ENCODE assay signal across 19 mouse cellular contexts in genomic region chr17:47730633-47731575, GRCm38 (mm10). TPM values are rescaled to one million over a fixed set of nuclear protein-coding genes. Genes with fewer than 3 reads are reported as not detected.
A peak's percentile ranks its signal among the peaks of the same experiment; 100 is the strongest.
DNase-seq lines count a peak whose midpoint lies in the region; ATAC-seq and TF ChIP-seq lines count a peak whose summit lies in the region.
"Had no signal": no experiment of that assay in that cellular context is flagged by ENCODE, and none has a peak within 500 bp of the region (broad histone marks: within the 10 kb centered on the region; RNA-seq: fewer than 3 reads in every experiment).

No protein-coding gene starts in this region.

- no peak overlapping the region for H3K4me3 ChIP-seq in hindbrain, embryonic 10.5 days
- no peak overlapping the region for H3K4me3 ChIP-seq in hindbrain, embryonic 16.5 days (ENCODE audit: low read length)
- H3K4me3 ChIP-seq in liver, embryonic 14.5 days (ENCODE audit: insufficient read depth in 1 of 2, low read depth in 2 of 2, low read length in 2 of 2): no peak overlapping the region
- H3K4me3 ChIP-seq in liver, embryonic 11.5 days (ENCODE audit: low read depth, low read length): no peak overlapping the region
- no peak overlapping the region for H3K4me3 ChIP-seq in MEL (ENCODE audit: control insufficient read depth in 1 of 2, insufficient read depth in 1 of 2, low read depth in 2 of 2, low read length in 2 of 2)
- H3K4me3 ChIP-seq: embryonic facial prominence, embryonic 12.5 days; liver, embryonic 13.5 days had no signal

- TF ChIP-seq CTCF in liver, embryonic 14.5 days (IDR thresholded peaks at IDR 0.05; ENCODE audit: low read depth): peak; percentile 26; the same call in 1 of the 2 replicates
- peak; percentile 4 to 49 (median 22); a peak in 3 of 6 replicates for TF ChIP-seq CTCF in MEL (IDR thresholded peaks at IDR 0.05 in 2 of 3, conservative IDR thresholded peaks at IDR 0.05 in 1 of 3; ENCODE audit: control insufficient read depth in 1 of 3, insufficient read depth in 1 of 3, low read depth in 2 of 3, low read length in 3 of 3, poor library complexity in 1 of 3, severe bottlenecking in 1 of 3)

- no peak for TF ChIP-seq POLR2A in MEL (IDR thresholded peaks at IDR 0.05; ENCODE audit: control insufficient read depth in 1 of 2, insufficient read depth in 1 of 2, low read depth in 1 of 2, low read length in 2 of 2, poor library complexity in 1 of 2)

- WGBS in hindbrain, embryonic 10.5 days: 52% methylated on average over 24 of the region's 24 CpGs
- 51% methylated on average over 24 of the region's 24 CpGs for WGBS in hindbrain, embryonic 16.5 days
- WGBS in liver, embryonic 14.5 days (ENCODE audit: insufficient replicate concordance): 58% methylated on average over 24 of the region's 24 CpGs
- 61% methylated on average over 24 of the region's 24 CpGs for WGBS in liver, embryonic 11.5 days

- no peak overlapping the region for H3K9ac ChIP-seq in hindbrain, embryonic 16.5 days (ENCODE audit: low read depth, low read length)
- no peak overlapping the region for H3K9ac ChIP-seq in liver, embryonic 14.5 days (replicated peaks)
- H3K9ac ChIP-seq in liver, embryonic 11.5 days (ENCODE audit: low read depth, low read length): no peak overlapping the region
- no peak overlapping the region for H3K9ac ChIP-seq in MEL (ENCODE audit: control insufficient read depth, low read depth, low read length, poor library complexity, severe bottlenecking)
- H3K9ac ChIP-seq: embryonic facial prominence, embryonic 12.5 days; liver, embryonic 13.5 days had no signal

- H3K27me3 ChIP-seq in hindbrain, embryonic 10.5 days (ENCODE audit: insufficient read depth, poor library complexity, severe bottlenecking): peaks cover 19% of the 10 kb centered on the region; the same call in 1 of the 2 replicates
- no peaks in the 10 kb centered on the region for H3K27me3 ChIP-seq in hindbrain, embryonic 16.5 days (replicated peaks; ENCODE audit: control insufficient read depth, insufficient read depth, low read length)
- H3K27me3 ChIP-seq in liver, embryonic 14.5 days (ENCODE audit: control insufficient read depth, insufficient read depth, low read length): no peaks in the 10 kb centered on the region
- no peaks in the 10 kb centered on the region for H3K27me3 ChIP-seq in liver, embryonic 11.5 days (replicated peaks; ENCODE audit: control insufficient read depth, insufficient read depth, low read length)
- peaks cover 0 to 4% of the 10 kb centered on the region in 2 experiments for H3K27me3 ChIP-seq in MEL (ENCODE audit: control insufficient read depth in 1 of 2, insufficient read depth in 2 of 2, low read length in 2 of 2)

- peak overlapping the region; percentile 35; the same call in 1 of the 2 replicates for H3K27ac ChIP-seq in hindbrain, embryonic 10.5 days
- H3K27ac ChIP-seq in hindbrain, embryonic 16.5 days (ENCODE audit: low read depth, low read length): no peak overlapping the region
- H3K27ac ChIP-seq in liver, embryonic 14.5 days: no peak overlapping the region
- H3K27ac ChIP-seq in liver, embryonic 11.5 days (ENCODE audit: low read depth, low read length): no peak overlapping the region
- no peak overlapping the region for H3K27ac ChIP-seq in MEL (ENCODE audit: control insufficient read depth, low read depth, low read length)
- H3K27ac ChIP-seq: embryonic facial prominence, embryonic 12.5 days; liver, embryonic 13.5 days had no signal

- peaks cover 18% of the 10 kb centered on the region for H3K4me1 ChIP-seq in hindbrain, embryonic 10.5 days (replicated peaks)
- H3K4me1 ChIP-seq in hindbrain, embryonic 16.5 days (ENCODE audit: control insufficient read depth, insufficient read depth, low read depth, low read length): no peaks in the 10 kb centered on the region
- H3K4me1 ChIP-seq in liver, embryonic 14.5 days (replicated peaks; ENCODE audit: control insufficient read depth in 2 of 2, insufficient read depth in 2 of 2, low read length in 1 of 2): no peaks in the 10 kb centered on the region
- H3K4me1 ChIP-seq in liver, embryonic 11.5 days (replicated peaks; ENCODE audit: control insufficient read depth, insufficient read depth, low read length): no peaks in the 10 kb centered on the region
- H3K4me1 ChIP-seq in MEL (ENCODE audit: control insufficient read depth in 1 of 2, insufficient read depth in 2 of 2, low read length in 2 of 2): peaks cover 0 to 17% of the 10 kb centered on the region in 2 experiments; a peak in 1 of 4 replicates
- H3K4me1 ChIP-seq: embryonic facial prominence, embryonic 12.5 days; liver, embryonic 13.5 days had no signal

- DNase-seq in hindbrain, embryonic 10.5 days (ENCODE audit: low spot score): no peak
- no peak for DNase-seq in liver, embryonic 14.5 days (ENCODE audit: low read depth in 3 of 3, low spot score in 3 of 3)
- DNase-seq in liver, embryonic 11.5 days (ENCODE audit: low spot score): no peak
- DNase-seq in MEL (ENCODE audit: low read depth, low spot score): no peak
- peak; percentile 28 for DNase-seq in lung, postnatal 25 days (ENCODE audit: low spot score)
- DNase-seq in cerebellum, adult 18-20 months: no peak
- DNase-seq in frontal cortex, postnatal 36 days (ENCODE audit: low spot score in 2 of 2): no peak
- DNase-seq: adrenal gland, adult 2 months; B cell, adult 2 months; liver, embryonic 13.5 days; midbrain, embryonic 14.5 days had no signal

- no peaks in the 10 kb centered on the region for H3K36me3 ChIP-seq in hindbrain, embryonic 10.5 days
- H3K36me3 ChIP-seq in hindbrain, embryonic 16.5 days (ENCODE audit: control insufficient read depth, insufficient read depth, low read length): no peaks in the 10 kb centered on the region
- H3K36me3 ChIP-seq in liver, embryonic 14.5 days (replicated peaks; ENCODE audit: control insufficient read depth, insufficient read depth, low read depth): no peaks in the 10 kb centered on the region
- no peaks in the 10 kb centered on the region for H3K36me3 ChIP-seq in liver, embryonic 11.5 days (ENCODE audit: control insufficient read depth, insufficient read depth, low read length)
- H3K36me3 ChIP-seq in MEL (ENCODE audit: control insufficient read depth in 1 of 2, insufficient read depth in 2 of 2, low read length in 2 of 2): no peaks in the 10 kb centered on the region; a peak in 1 of 4 replicates
- H3K36me3 ChIP-seq: embryonic facial prominence, embryonic 12.5 days; liver, embryonic 13.5 days had no signal

- H3K79me2 ChIP-seq in MEL (ENCODE audit: control insufficient read depth, insufficient read depth, low read length, poor library complexity): no peaks in the 10 kb centered on the region

- TF ChIP-seq EP300 in liver, embryonic 14.5 days (IDR thresholded peaks at IDR 0.05; ENCODE audit: low read depth): no peak
- TF ChIP-seq EP300 in MEL (IDR thresholded peaks at IDR 0.05; ENCODE audit: low read depth in 1 of 2, low read length in 2 of 2): no peak

- ATAC-seq in hindbrain, embryonic 16.5 days: no peak
- ATAC-seq in liver, embryonic 14.5 days (ENCODE audit: insufficient read depth): no peak
- no peak for ATAC-seq in liver, embryonic 11.5 days (replicated peaks; ENCODE audit: low FRiP score)

- no peak for TF ChIP-seq RAD21 in MEL (IDR thresholded peaks at IDR 0.05; ENCODE audit: low read depth, low read length)

- H3K9me3 ChIP-seq in hindbrain, embryonic 10.5 days: no peaks in the 10 kb centered on the region
- no peaks in the 10 kb centered on the region for H3K9me3 ChIP-seq in hindbrain, embryonic 16.5 days (ENCODE audit: control insufficient read depth, low read length)
- no peaks in the 10 kb centered on the region for H3K9me3 ChIP-seq in liver, embryonic 14.5 days (ENCODE audit: control insufficient read depth, low read length)
- no peaks in the 10 kb centered on the region for H3K9me3 ChIP-seq in liver, embryonic 11.5 days (ENCODE audit: control insufficient read depth, low read length)
- no peaks in the 10 kb centered on the region for H3K9me3 ChIP-seq in MEL (replicated peaks; ENCODE audit: insufficient read depth, low read length)
- H3K9me3 ChIP-seq: embryonic facial prominence, embryonic 12.5 days; liver, embryonic 13.5 days had no signal

- H3K4me2 ChIP-seq in hindbrain, embryonic 16.5 days (ENCODE audit: low read length): no peak overlapping the region
- no peak overlapping the region for H3K4me2 ChIP-seq in liver, embryonic 14.5 days (ENCODE audit: low read depth)
- no peak overlapping the region for H3K4me2 ChIP-seq in liver, embryonic 11.5 days
- H3K4me2 ChIP-seq: embryonic facial prominence, embryonic 12.5 days; liver, embryonic 13.5 days had no signal

RNA-seq across cellular contexts. Expression of gene Pgc, which starts 4.3 kb away (rescaled TPM):
- polyA plus RNA-seq in hindbrain, embryonic 10.5 days (2016; fragmentation: Nextera tagmentation; extraction: Ambion mirVana): 0.15 TPM in 1 of 2 replicates, not detected in the other
- polyA plus RNA-seq in hindbrain, embryonic 16.5 days (2015; fragmentation: Nextera tagmentation; extraction: Ambion mirVana): 0.11 TPM in 1 of 2 replicates, not detected in the other
- not detected in 2 replicates for polyA plus RNA-seq in liver, embryonic 14.5 days (2012; rRNA removed)
- polyA plus RNA-seq in liver, embryonic 14.5 days (2014; fragmentation: Nextera tagmentation; extraction: Ambion mirVana): not detected in 2 replicates
- not detected in 2 replicates for polyA plus RNA-seq in liver, embryonic 11.5 days (2014; fragmentation: Nextera tagmentation; extraction: Ambion mirVana)
- not detected in 2 replicates for total RNA-seq in MEL (2012; rRNA removed)
- not detected for polyA plus RNA-seq in MEL (2012; ENCODE audit: insufficient read depth in 1 of 2, insufficient read length in 2 of 2, low read depth in 1 of 2, low replicate concordance in 2 of 2, missing spikeins in 1 of 2)
- total RNA-seq: adrenal gland, adult 2 months; heart, adult 8-10 months; hematopoietic stem cell, adult 5-6 weeks; layer of hippocampus, adult 18-20 months; left cerebral cortex, postnatal 14 days had no signal
- polyA plus RNA-seq: embryonic facial prominence, embryonic 12.5 days; forebrain, embryonic 11.5 days; liver, embryonic 13.5 days; midbrain, embryonic 14.5 days; neural tube, embryonic 11.5 days had no signal

RNA-seq across cellular contexts. Expression of gene Tfeb, which starts 5.9 kb away (rescaled TPM):
- 2.2 and 3.7 TPM in 2 replicates for polyA plus RNA-seq in hindbrain, embryonic 10.5 days (2016; fragmentation: Nextera tagmentation; extraction: Ambion mirVana)
- polyA plus RNA-seq in hindbrain, embryonic 16.5 days (2015; fragmentation: Nextera tagmentation; extraction: Ambion mirVana): 4.6 and 4.7 TPM in 2 replicates
- polyA plus RNA-seq in liver, embryonic 14.5 days (2012; rRNA removed): 2.4 and 2.9 TPM in 2 replicates
- polyA plus RNA-seq in liver, embryonic 14.5 days (2014; fragmentation: Nextera tagmentation; extraction: Ambion mirVana): 3.2 and 3.7 TPM in 2 replicates
- polyA plus RNA-seq in liver, embryonic 11.5 days (2014; fragmentation: Nextera tagmentation; extraction: Ambion mirVana): 9.6 and 9.8 TPM in 2 replicates
- 14.7 and 16.4 TPM in 2 replicates for total RNA-seq in MEL (2012; rRNA removed)
- polyA plus RNA-seq in MEL (2012; ENCODE audit: insufficient read depth in 1 of 2, insufficient read length in 2 of 2, low read depth in 1 of 2, low replicate concordance in 2 of 2, missing spikeins in 1 of 2): 10 to 100 TPM in 1 of 2 experiments, not detected in 1; 22.8 TPM

RNA-seq across cellular contexts. Expression of gene Prickle4, which starts 36.4 kb away (rescaled TPM):
- polyA plus RNA-seq in hindbrain, embryonic 10.5 days (2016; fragmentation: Nextera tagmentation; extraction: Ambion mirVana): 0.34 and 0.66 TPM in 2 replicates
- 0.72 and 1.6 TPM in 2 replicates for polyA plus RNA-seq in hindbrain, embryonic 16.5 days (2015; fragmentation: Nextera tagmentation; extraction: Ambion mirVana)
- 0.11 TPM in 1 of 2 replicates, not detected in the other for polyA plus RNA-seq in liver, embryonic 14.5 days (2012; rRNA removed)
- polyA plus RNA-seq in liver, embryonic 14.5 days (2014; fragmentation: Nextera tagmentation; extraction: Ambion mirVana): 0.23 TPM in 1 of 2 replicates, not detected in the other
- polyA plus RNA-seq in liver, embryonic 11.5 days (2014; fragmentation: Nextera tagmentation; extraction: Ambion mirVana): 0.44 and 1.7 TPM in 2 replicates
- 0.23 TPM in 1 of 2 replicates, not detected in the other for total RNA-seq in MEL (2012; rRNA removed)
- polyA plus RNA-seq in MEL (2012; ENCODE audit: insufficient read depth in 1 of 2, insufficient read length in 2 of 2, low read depth in 1 of 2, low replicate concordance in 2 of 2, missing spikeins in 1 of 2): 1 to 10 TPM in 1 of 2 experiments, not detected in 1; 4.3 TPM
- polyA plus RNA-seq: liver, embryonic 13.5 days; midbrain, embryonic 14.5 days had no signal

RNA-seq across cellular contexts. Expression of gene Gm21981, which starts 36.6 kb away (rescaled TPM):
- polyA plus RNA-seq in hindbrain, embryonic 10.5 days (2016; fragmentation: Nextera tagmentation; extraction: Ambion mirVana): 0.27 and 0.86 TPM in 2 replicates
- polyA plus RNA-seq in hindbrain, embryonic 16.5 days (2015; fragmentation: Nextera tagmentation; extraction: Ambion mirVana): 1.4 TPM in 2 replicates
- 0.18 and 0.32 TPM in 2 replicates for polyA plus RNA-seq in liver, embryonic 14.5 days (2012; rRNA removed)
- polyA plus RNA-seq in liver, embryonic 14.5 days (2014; fragmentation: Nextera tagmentation; extraction: Ambion mirVana): 0.30 TPM in 1 of 2 replicates, not detected in the other
- polyA plus RNA-seq in liver, embryonic 11.5 days (2014; fragmentation: Nextera tagmentation; extraction: Ambion mirVana): 0.22 and 0.49 TPM in 2 replicates
- total RNA-seq in MEL (2012; rRNA removed): 0.56 and 0.81 TPM in 2 replicates
- under 1 TPM in 1 of 2 experiments, not detected in 1; 0.71 TPM for polyA plus RNA-seq in MEL (2012; ENCODE audit: insufficient read depth in 1 of 2, insufficient read length in 2 of 2, low read depth in 1 of 2, low replicate concordance in 2 of 2, missing spikeins in 1 of 2)
- total RNA-seq: hematopoietic stem cell, adult 5-6 weeks had no signal

RNA-seq across cellular contexts. Expression of gene Frs3, which starts 42.1 kb away (rescaled TPM):
- polyA plus RNA-seq in hindbrain, embryonic 10.5 days (2016; fragmentation: Nextera tagmentation; extraction: Ambion mirVana): 9.5 and 12.7 TPM in 2 replicates
- 55.7 and 58.1 TPM in 2 replicates for polyA plus RNA-seq in hindbrain, embryonic 16.5 days (2015; fragmentation: Nextera tagmentation; extraction: Ambion mirVana)
- polyA plus RNA-seq in liver, embryonic 14.5 days (2012; rRNA removed): 3.0 and 3.7 TPM in 2 replicates
- 0.67 and 0.91 TPM in 2 replicates for polyA plus RNA-seq in liver, embryonic 14.5 days (2014; fragmentation: Nextera tagmentation; extraction: Ambion mirVana)
- polyA plus RNA-seq in liver, embryonic 11.5 days (2014; fragmentation: Nextera tagmentation; extraction: Ambion mirVana): 2.3 and 3.5 TPM in 2 replicates
- 1.5 and 2.7 TPM in 2 replicates for total RNA-seq in MEL (2012; rRNA removed)
- 1 to 10 TPM in 1 of 2 experiments, not detected in 1; 4.4 TPM for polyA plus RNA-seq in MEL (2012; ENCODE audit: insufficient read depth in 1 of 2, insufficient read length in 2 of 2, low read depth in 1 of 2, low replicate concordance in 2 of 2, missing spikeins in 1 of 2)
